Mouse (Mus musculus): Measurements from ENCODE around the gene Rpl13a. TPM values are rescaled to one million over a fixed set of nuclear protein-coding genes. Genes with fewer than 3 reads are reported as not detected.
"Not testable (repeated sequence)": the region's sequence is repeated elsewhere in the genome, so short reads cannot be mapped to it uniquely, and the experiment has no call there.

The Rpl13a gene
- polyA plus RNA-seq, 1 experiment from 2014 or later, result 1,026 TPM

DNA sequence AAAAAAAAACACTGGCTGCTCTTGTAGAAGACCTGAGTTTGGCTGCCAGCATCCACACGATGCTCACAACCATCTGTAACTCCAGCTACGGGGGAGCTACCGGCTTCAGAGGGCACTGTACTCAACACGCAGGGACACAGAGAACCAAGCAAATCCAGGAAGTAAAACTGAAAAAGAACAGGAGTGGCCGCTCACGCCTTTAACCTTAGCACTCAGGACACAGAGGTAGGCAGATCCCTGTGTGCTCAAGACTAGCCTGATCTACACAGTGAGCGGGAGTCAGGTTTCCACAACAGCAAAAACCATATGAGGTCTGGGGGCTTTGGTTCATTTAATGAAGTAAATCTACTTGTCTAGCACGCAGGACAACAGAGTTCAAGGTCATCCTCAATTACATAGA is 23.1 kb downstream of the Rpl13a start:
- 82% methylated on average over 8 of the region's 8 CpGs for WGBS
- Histone ChIP-seq H3K4me1 (peaks cover 6% of the 10 kb centered on the region; the same call in 1 of the 2 replicates), H3K27ac (replicated peaks) (no peak overlapping the region), H3K9ac (replicated peaks) (no peak overlapping the region), H3K4me2 (replicated peaks) (no peak overlapping the region), H3K9me3 (no peaks in the 10 kb centered on the region), H3K36me3 (no peaks in the 10 kb centered on the region), H3K27me3 (no peaks in the 10 kb centered on the region), H3K4me3 (no peak overlapping the region)
- no peak for ATAC-seq (ENCODE audit: low FRiP score, low read depth)

DNA sequence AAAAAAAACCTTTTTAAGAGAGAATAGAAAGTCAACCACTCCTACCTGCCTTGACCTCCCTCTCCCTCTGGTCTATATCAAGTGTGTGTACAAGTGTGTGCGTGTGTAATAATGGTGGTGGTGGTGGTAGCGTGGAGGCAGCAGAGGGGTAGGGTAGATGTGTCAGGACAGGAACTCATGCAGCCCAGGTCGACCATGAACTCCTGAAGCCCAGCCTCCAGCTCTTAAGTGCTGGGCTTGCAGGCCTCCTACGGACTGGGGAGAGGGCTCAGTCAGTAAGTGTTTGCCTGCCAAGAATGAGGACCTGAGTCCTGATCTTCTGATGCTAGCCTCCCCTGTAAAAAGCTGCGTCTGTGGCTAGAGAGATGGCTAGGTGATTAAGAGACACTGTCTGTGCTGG is 23.6 kb downstream of the Rpl13a start:
- Histone ChIP-seq H3K9me3 (no peaks in the 10 kb centered on the region), H3K4me2 (replicated peaks) (no peak overlapping the region), H3K27me3 (no peaks in the 10 kb centered on the region), H3K9ac (replicated peaks) (no peak overlapping the region), H3K4me3 (no peak overlapping the region), H3K4me1 (peaks cover 6% of the 10 kb centered on the region; the same call in 1 of the 2 replicates), H3K36me3 (no peaks in the 10 kb centered on the region), H3K27ac (replicated peaks) (no peak overlapping the region)
- ATAC-seq (ENCODE audit: low FRiP score, low read depth), result no peak
- WGBS, result 80% methylated on average over 5 of the region's 5 CpGs

DNA sequence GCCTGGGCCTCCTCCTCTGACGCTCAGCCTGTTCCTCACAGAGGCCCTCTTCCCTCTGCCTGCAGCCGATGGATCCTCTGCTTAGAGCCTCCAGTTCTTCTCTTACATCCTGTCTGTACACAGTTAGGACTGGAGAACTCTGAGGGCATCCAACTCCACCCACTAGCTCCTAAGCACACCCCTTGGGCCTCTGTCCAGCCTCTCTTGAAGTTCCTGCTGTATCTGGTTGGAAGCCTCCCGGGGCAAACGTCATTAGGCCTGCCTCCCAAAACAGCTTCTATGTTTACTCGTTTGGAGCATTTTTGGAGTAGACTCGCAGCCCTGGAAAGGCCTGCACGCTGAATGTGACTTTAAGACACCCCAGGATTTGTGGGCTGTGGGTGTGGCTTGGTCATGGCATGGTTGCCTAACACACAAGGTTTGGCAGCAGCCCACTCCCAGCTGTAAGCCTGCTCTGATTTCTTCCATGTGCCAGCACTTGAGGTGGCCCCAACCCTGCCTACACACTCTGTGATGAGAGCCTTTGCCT is 24.8 kb downstream of the Rpl13a start, which contains the start of gene Fcgrt:
Gene Fcgrt, minus strand, starts transcription at position 200 of the 529 bp plus-strand sequence.
- Histone ChIP-seq H3K36me3 (no peaks in the 10 kb centered on the region), H3K4me2 (replicated peaks) (no peak within 1 kb of the TSS), H3K9me3 (no peaks in the 10 kb centered on the region), H3K4me3 (no peak within 1 kb of the TSS), H3K27me3 (no peaks in the 10 kb centered on the region), H3K27ac (replicated peaks) (no peak within 1 kb of the TSS), H3K4me1 (peaks cover 6% of the 10 kb centered on the region; the same call in 1 of the 2 replicates), H3K9ac (replicated peaks) (no peak within 1 kb of the TSS)
- ATAC-seq (ENCODE audit: low FRiP score, low read depth), result no peak
- WGBS, result 78% methylated on average over 7 of the region's 7 CpGs

DNA sequence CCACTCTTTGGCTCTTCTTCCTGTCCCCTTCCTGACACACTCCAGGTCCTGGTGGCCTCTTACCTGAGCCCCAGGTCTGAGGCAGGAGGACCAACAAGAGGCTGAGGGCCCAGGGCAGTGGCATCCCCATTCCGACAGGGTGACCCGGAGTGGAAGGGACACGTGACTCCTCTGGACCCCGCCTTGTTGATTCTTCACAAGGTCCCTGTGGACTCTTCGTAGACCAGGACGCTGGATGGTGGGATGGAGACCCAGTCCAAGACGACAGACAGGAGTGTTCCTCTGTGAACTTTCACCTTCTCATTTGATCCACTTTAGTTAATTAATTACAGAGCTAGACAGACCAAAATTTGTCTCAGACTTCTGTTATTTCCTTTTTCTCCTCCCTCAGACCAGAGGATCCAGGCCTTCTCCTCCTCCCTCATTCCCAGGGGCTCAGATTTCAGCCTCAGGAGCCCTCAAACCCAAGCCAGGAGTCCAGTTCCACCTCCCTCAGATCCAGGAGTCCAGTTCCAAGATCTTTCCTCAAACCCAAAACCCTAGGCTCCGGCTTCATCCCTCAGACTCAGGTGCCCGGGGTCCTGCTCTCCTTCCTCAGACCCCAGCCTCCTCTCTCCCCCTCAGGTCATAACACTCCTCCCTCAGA is 25.5 kb downstream of the Rpl13a start:
- H3K27ac ChIP-seq (replicated peaks), result no peak overlapping the region
- 88% methylated on average over 9 of the region's 9 CpGs for WGBS
- no peaks in the 10 kb centered on the region for H3K9me3 ChIP-seq
- H3K9ac ChIP-seq (replicated peaks), result no peak overlapping the region
- no peak for ATAC-seq (ENCODE audit: low FRiP score, low read depth)
- H3K27me3 ChIP-seq, result no peaks in the 10 kb centered on the region
- H3K36me3 ChIP-seq, result no peaks in the 10 kb centered on the region
- H3K4me1 ChIP-seq, result peaks cover 6% of the 10 kb centered on the region; the same call in 1 of the 2 replicates
- no peak overlapping the region for H3K4me3 ChIP-seq
- H3K4me2 ChIP-seq (replicated peaks), result no peak overlapping the region

DNA sequence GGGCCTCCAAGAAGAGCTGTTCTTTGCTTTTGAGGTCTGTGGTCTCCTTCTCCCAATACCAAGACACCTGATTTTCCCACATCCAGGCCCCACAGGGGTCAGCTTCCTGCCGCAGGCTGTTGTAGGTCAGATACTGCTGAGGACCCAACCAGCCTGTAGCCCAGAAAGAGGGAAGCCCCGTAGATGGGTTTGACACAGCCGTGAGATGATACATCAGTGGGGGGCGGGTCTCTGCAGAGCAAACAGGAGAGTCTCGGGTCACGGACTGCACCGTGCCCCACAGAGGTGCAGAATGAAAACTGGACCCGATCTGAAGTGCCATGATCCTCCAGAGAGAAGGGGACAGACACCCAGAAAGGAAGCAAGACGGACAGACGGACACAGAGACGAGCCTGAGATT is 26.1 kb downstream of the Rpl13a start:
- Histone ChIP-seq H3K4me2 (replicated peaks) (no peak overlapping the region), H3K27me3 (no peaks in the 10 kb centered on the region), H3K36me3 (no peaks in the 10 kb centered on the region), H3K4me3 (no peak overlapping the region), H3K9ac (replicated peaks) (no peak overlapping the region), H3K4me1 (peaks cover 6% of the 10 kb centered on the region; the same call in 1 of the 2 replicates), H3K9me3 (no peaks in the 10 kb centered on the region), H3K27ac (replicated peaks) (no peak overlapping the region)
- 92% methylated on average over 11 of the region's 11 CpGs for WGBS
- no peak for ATAC-seq (ENCODE audit: low FRiP score, low read depth)

DNA sequence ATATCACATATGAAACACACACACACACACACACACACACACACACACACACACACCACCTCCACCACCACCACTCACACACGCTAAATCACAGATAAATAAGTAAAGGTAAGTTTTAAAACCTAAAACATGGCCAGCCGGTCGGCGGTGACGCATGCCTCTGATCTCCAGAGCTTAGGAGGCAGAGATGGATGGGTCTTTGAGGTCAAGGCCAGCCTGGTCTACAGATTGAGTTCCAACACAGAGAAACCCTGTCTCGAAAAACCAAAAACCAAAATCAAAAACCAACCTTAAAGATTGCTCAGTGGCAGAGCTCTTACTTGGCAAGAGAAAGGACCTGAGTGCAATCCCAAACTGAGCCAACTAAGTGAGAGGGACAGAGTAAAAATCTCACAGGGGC is 28.5 kb downstream of the Rpl13a start:
- WGBS, result 94% methylated on average over 6 of the region's 6 CpGs
- no peak for ATAC-seq (ENCODE audit: low FRiP score, low read depth)
- H3K36me3 ChIP-seq, result no peaks in the 10 kb centered on the region
- no peaks in the 10 kb centered on the region for H3K9me3 ChIP-seq
- no peaks in the 10 kb centered on the region for H3K27me3 ChIP-seq
- H3K4me2 ChIP-seq (replicated peaks), result no peak overlapping the region
- H3K4me3 ChIP-seq, result no peak overlapping the region
- H3K27ac ChIP-seq (replicated peaks), result no peak overlapping the region
- no peak overlapping the region for H3K9ac ChIP-seq (replicated peaks)
- no peaks in the 10 kb centered on the region for H3K4me1 ChIP-seq

DNA sequence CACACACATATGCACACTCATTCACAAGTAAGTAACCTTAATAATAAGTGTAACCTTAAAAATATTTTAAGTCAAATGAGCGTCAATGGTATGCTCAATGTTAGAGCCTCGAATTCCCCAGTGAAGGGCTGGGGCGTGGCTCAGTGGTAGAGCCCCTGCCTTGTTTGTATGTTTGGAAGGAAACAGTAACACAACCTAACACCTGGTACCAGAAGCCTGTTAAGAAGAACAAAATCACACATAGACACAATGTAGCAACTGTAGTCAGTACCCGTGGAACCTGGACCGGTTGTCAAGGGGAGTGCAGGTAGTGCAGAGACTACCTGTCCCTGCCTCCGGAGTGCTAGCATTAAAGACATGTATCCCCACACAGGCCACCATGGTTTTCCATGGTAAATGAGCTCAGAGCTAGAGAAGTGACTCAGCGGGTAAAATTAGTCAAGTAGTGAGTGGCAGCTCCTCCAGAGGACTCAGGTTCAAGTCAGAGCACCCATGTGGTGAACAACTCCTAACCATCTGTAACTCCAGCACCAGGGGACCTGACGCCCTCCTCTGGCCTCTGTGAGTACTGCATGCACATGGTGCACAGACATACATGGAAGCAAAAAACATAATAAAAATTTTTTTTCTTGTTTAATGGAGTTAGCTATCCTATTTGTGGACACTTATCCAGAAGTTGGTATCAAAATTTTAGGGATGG is 29.9 kb downstream of the Rpl13a start:
- no peaks in the 10 kb centered on the region for H3K9me3 ChIP-seq
- ATAC-seq (ENCODE audit: low FRiP score, low read depth), result no peak
- H3K27ac ChIP-seq (replicated peaks), result no peak overlapping the region
- H3K27me3 ChIP-seq, result no peaks in the 10 kb centered on the region
- no peaks in the 10 kb centered on the region for H3K36me3 ChIP-seq
- no peak overlapping the region for H3K4me3 ChIP-seq
- H3K9ac ChIP-seq (replicated peaks), result no peak overlapping the region
- H3K4me1 ChIP-seq, result no peaks in the 10 kb centered on the region
- no peak overlapping the region for H3K4me2 ChIP-seq (replicated peaks)
- WGBS, result 88% methylated on average over 8 of the region's 8 CpGs

DNA sequence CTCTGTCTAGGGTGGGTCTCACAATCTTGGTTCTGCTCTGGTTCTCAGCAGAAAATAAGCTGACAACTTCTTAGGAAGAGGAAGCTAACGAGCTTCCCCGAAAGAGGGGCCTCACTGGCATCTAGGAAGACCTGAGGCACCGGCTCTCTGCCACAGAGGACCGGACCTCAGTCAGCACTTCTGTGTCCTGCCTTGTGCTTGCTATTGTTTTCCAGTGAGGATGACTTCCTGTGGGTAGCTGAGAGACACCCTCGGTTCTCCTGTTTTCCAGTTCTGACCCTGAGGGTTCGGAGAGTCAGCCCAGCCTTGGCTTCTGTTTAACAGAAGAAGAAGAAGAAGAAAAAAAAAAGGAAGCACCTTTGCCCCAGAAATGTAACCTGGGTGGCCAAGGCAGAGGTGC is 31.1 kb downstream of the Rpl13a start:
- no peak overlapping the region for H3K9ac ChIP-seq (replicated peaks)
- no peak overlapping the region for H3K27ac ChIP-seq (replicated peaks)
- ATAC-seq (ENCODE audit: low FRiP score, low read depth), result no peak
- H3K27me3 ChIP-seq, result peaks cover 5% of the 10 kb centered on the region; the same call in 1 of the 2 replicates
- no peaks in the 10 kb centered on the region for H3K9me3 ChIP-seq
- 76% methylated on average over 6 of the region's 6 CpGs for WGBS
- H3K36me3 ChIP-seq, result no peaks in the 10 kb centered on the region
- H3K4me2 ChIP-seq (replicated peaks), result no peak overlapping the region
- no peaks in the 10 kb centered on the region for H3K4me1 ChIP-seq
- no peak overlapping the region for H3K4me3 ChIP-seq

DNA sequence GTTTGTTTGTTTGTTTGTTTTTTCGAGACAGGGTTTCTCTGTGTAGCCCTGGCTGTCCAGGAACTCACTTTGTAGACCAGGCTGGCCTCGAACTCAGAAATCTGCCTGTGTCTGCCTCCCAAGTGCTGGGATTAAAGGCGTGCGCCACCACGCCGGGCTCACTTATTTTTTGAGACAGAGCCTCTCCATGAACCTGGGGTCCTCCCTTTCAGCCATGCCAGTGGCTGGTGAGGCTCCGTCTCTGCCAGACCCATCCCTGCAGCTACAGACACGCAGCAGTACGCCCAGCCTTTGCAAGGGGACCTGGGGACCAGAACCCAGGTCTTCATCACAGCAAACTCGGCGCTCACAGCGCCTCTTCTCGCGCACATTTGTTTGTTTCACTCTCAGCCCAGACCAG is 32.6 kb downstream of the Rpl13a start:
- not testable (repeated sequence) for H3K9me3 ChIP-seq; H3K4me1 ChIP-seq; H3K4me3 ChIP-seq; ATAC-seq (ENCODE audit: low FRiP score, low read depth); H3K27ac ChIP-seq (replicated peaks); H3K9ac ChIP-seq (replicated peaks); H3K36me3 ChIP-seq; H3K4me2 ChIP-seq (replicated peaks)
- WGBS, result 96% methylated on average over 14 of the region's 14 CpGs
- peaks cover 14% of the 10 kb centered on the region; the same call in 1 of the 2 replicates for H3K27me3 ChIP-seq

DNA sequence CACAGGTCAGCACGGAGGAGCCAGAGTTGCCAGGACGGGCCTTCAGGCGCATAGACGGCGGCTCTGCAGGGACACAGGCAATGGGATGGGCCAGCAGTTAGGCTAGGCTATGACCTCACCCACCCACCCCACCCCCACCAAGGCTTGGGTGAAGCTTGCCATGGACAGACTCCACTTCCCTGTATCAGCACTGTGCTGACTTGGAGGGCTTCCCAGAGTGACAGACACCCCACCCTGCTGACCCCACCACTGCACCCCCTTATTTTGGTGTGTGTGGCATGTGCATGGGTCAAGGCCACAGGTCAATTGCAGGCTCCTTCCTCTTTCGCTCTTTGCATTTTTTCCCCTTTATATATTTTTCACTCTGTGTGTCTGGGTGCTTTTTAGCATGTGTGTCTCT is 33.2 kb downstream of the Rpl13a start:
- Histone ChIP-seq H3K27ac (replicated peaks) (no peak overlapping the region), H3K4me1 (peaks cover 10% of the 10 kb centered on the region), H3K27me3 (peaks cover 14% of the 10 kb centered on the region; the same call in 1 of the 2 replicates), H3K9ac (replicated peaks) (no peak overlapping the region), H3K36me3 (no peaks in the 10 kb centered on the region), H3K9me3 (no peaks in the 10 kb centered on the region), H3K4me2 (replicated peaks) (no peak overlapping the region), H3K4me3 (no peak overlapping the region)
- 94% methylated on average over 6 of the region's 6 CpGs for WGBS
- no peak for ATAC-seq (ENCODE audit: low FRiP score, low read depth)

DNA sequence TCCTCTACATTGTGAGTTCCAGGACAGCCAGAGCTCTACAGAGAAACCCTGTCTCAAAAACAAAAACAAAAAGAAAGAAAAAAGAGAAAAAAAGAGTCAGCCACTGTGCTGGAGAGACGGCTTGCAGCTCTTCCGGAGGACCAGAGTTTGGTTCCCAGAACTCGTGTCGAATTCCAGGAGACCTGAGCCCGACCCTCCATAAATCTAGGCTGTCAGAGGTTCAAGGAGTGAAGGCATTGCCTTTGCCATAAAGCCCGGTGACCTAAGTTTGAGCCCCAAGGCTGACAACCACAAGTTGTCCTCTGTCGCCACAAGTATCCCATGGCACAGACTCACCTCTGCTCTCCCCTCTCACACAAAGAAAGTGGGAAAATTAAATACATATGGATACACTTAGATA is 34.4 kb downstream of the Rpl13a start:
- 79% methylated on average over 7 of the region's 7 CpGs for WGBS
- H3K4me2 ChIP-seq (replicated peaks), result no peak overlapping the region
- no peak overlapping the region for H3K4me3 ChIP-seq
- H3K9me3 ChIP-seq, result no peaks in the 10 kb centered on the region
- no peak overlapping the region for H3K27ac ChIP-seq (replicated peaks)
- no peaks in the 10 kb centered on the region for H3K36me3 ChIP-seq
- ATAC-seq (ENCODE audit: low FRiP score, low read depth), result no peak
- peaks cover 14% of the 10 kb centered on the region; the same call in 1 of the 2 replicates for H3K27me3 ChIP-seq
- H3K4me1 ChIP-seq, result peaks cover 10% of the 10 kb centered on the region
- H3K9ac ChIP-seq (replicated peaks), result no peak overlapping the region

DNA sequence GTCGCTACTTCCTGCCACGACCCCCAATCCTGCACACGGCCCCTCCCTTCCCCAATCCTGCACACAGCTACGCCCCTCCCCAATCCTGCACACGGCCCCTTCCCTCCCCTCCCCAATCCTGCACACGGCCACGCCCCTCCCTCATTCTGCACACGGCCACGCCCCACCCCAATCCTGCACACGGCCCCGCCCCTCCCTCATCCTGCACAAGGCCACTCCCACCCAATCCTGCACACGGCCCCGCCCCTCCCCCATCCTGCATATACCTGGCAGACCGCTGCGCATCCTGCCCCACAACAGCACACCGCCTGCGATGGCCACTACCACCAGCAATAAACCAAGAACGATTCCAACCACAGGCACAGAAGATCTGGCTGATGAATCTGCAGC is 35.0 kb downstream of the Rpl13a start:
- no peak for ATAC-seq (ENCODE audit: low FRiP score, low read depth)
- Histone ChIP-seq H3K4me2 (replicated peaks) (no peak overlapping the region), H3K27me3 (peaks cover 14% of the 10 kb centered on the region; the same call in 1 of the 2 replicates), H3K36me3 (peaks cover under 1% of the 10 kb centered on the region; the same call in 1 of the 2 replicates), H3K4me1 (peaks cover 10% of the 10 kb centered on the region), H3K27ac (replicated peaks) (no peak overlapping the region; the same call in 1 of the 2 replicates), H3K4me3 (no peak overlapping the region), H3K9ac (replicated peaks) (no peak overlapping the region), H3K9me3 (no peaks in the 10 kb centered on the region)
- WGBS, result 41% methylated on average over 11 of the region's 18 CpGs

All from midbrain, embryonic 12.5 days (tissue).